ENCODE assay signal across 8 mouse cellular contexts in the genomic region with DNA sequence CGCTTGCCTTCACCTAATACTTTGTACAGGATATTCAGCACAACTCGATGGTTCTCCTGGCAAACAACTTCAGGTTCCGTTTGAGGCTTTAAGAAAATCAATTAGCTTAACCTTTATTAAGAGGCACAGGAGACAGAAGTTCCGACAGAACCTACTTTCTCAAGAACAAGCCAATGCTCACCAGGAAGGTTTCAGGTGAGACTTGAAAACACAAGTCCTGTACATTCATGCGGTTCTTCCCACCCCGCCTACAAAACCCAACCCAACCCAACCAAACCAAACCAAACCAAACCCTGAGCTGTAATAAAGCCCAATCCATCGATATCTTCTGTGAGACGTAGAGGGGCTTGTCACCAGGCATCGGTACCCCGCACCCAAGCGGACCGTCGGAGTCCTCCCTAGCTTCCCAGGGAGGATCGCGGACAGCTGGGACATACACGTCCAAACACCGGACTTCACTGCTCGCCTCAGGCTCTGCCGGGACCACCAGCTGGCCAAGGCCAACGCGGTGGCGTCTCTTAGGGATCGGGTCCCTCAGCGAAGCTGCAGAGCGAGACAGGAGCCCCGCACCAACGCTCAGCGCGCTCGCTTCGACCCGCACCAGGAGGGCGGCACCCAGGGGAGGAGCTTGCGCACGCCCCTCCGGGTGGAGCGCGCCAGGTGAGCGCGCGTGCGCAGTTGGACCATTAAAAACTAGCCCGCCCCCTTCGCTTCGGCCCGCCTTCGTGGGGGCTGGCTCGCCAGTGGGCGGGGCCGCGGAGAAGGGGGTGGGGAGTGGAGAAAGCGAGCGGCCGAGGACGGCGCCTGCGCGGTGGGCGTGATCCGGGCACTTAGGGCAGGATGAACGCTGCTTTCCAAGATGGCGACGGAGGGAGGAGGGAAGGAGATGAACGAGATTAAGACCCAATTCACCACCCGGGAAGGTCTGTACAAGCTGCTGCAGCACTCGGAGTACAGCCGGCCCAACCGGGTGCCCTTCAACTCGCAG. TPM values are rescaled to one million over a fixed set of nuclear protein-coding genes. Genes with fewer than 3 reads are reported as not detected.
DNase-seq lines count a peak whose midpoint lies in the region; ATAC-seq and TF ChIP-seq lines count a peak whose summit lies in the region.

A gene (plus strand): TSS at position 775 of the 988 bp plus-strand sequence.

- TF ChIP-seq CTCF in bone marrow macrophage, adult 2 months (IDR thresholded peaks at IDR 0.05; ENCODE audit: low read depth, low read length): no peak
- TF ChIP-seq CTCF in embryonic fibroblast, embryonic 13.5 days (IDR thresholded peaks at IDR 0.05; ENCODE audit: borderline replicate concordance, insufficient read depth, low read length): no peak

- peak within 1 kb of the TSS; percentile 86 for H3K4me3 ChIP-seq in bone marrow macrophage, adult 2 months (ENCODE audit: insufficient read depth, low read length)
- H3K4me3 ChIP-seq in embryonic fibroblast, embryonic 13.5 days (ENCODE audit: insufficient read depth, low read length): peak within 1 kb of the TSS; percentile 94
- H3K4me3 ChIP-seq in heart, embryonic 10.5 days: peak within 1 kb of the TSS; percentile 88
- peak within 1 kb of the TSS; percentile 99 for H3K4me3 ChIP-seq in kidney, embryonic 15.5 days (replicated peaks)

- H3K27me3 ChIP-seq in heart, embryonic 10.5 days (ENCODE audit: insufficient read depth, poor library complexity, severe bottlenecking): peaks cover 10% of the 10 kb centered on the region; the same call in 1 of the 2 replicates
- H3K27me3 ChIP-seq in kidney, embryonic 15.5 days: no peaks in the 10 kb centered on the region; the same call in 1 of the 2 replicates

- under 1% methylated on average over 69 of the region's 69 CpGs for WGBS in heart, embryonic 10.5 days
- WGBS in kidney, embryonic 15.5 days: 1% methylated on average over 69 of the region's 69 CpGs

- peaks cover 4% of the 10 kb centered on the region; the same call in 1 of the 2 replicates for H3K4me1 ChIP-seq in bone marrow macrophage, adult 2 months (ENCODE audit: control insufficient read depth, insufficient read depth, low read length)
- peaks cover 5% of the 10 kb centered on the region for H3K4me1 ChIP-seq in embryonic fibroblast, embryonic 13.5 days (ENCODE audit: control insufficient read depth, insufficient read depth, low read length)
- H3K4me1 ChIP-seq in heart, embryonic 10.5 days: peaks cover 18% of the 10 kb centered on the region
- peaks cover 25% of the 10 kb centered on the region for H3K4me1 ChIP-seq in kidney, embryonic 15.5 days

- H3K36me3 ChIP-seq in heart, embryonic 10.5 days: 0 out of 2 replicates have a peak, but pooled peaks cover 4% of the 10 kb centered on the region
- H3K36me3 ChIP-seq in kidney, embryonic 15.5 days: no peaks in the 10 kb centered on the region; the same call in 1 of the 2 replicates

- H3K9me3 ChIP-seq in heart, embryonic 10.5 days: no peaks in the 10 kb centered on the region
- H3K9me3 ChIP-seq in kidney, embryonic 15.5 days (replicated peaks): no peaks in the 10 kb centered on the region

- peak; percentile 97 for DNase-seq in A20 (ENCODE audit: low read depth, low spot score)
- peak; percentile 98 for DNase-seq in heart, embryonic 10.5 days (ENCODE audit: low spot score)
- peak; percentile 99 for DNase-seq in liver
- DNase-seq in spleen, postnatal 4 days (ENCODE audit: low spot score in 2 of 2): peak; percentile 99 to 100

- peak; percentile 97 for ATAC-seq in kidney, embryonic 15.5 days (replicated peaks; ENCODE audit: low FRiP score)
- peak; percentile 94 for ATAC-seq in monocyte, adult 5-6 weeks (replicated peaks; ENCODE audit: insufficient number of reproducible peaks, low FRiP score, low TSS enrichment, poor library complexity, severe bottlenecking)

- TF ChIP-seq POLR2A in bone marrow macrophage, adult 2 months (IDR thresholded peaks at IDR 0.05; ENCODE audit: borderline replicate concordance, low read depth, low read length): 0 out of 2 replicates have a peak, but pooled peaks have one; percentile 24
- peak; percentile 96 for TF ChIP-seq POLR2A in embryonic fibroblast, embryonic 13.5 days (IDR thresholded peaks at IDR 0.05; ENCODE audit: low read depth, low read length)

- peak within 1 kb of the TSS; percentile 97 for H3K9ac ChIP-seq in kidney, embryonic 15.5 days

- H3K4me2 ChIP-seq in kidney, embryonic 15.5 days: peak within 1 kb of the TSS; percentile 85

- peak within 1 kb of the TSS; percentile 50 for H3K27ac ChIP-seq in bone marrow macrophage, adult 2 months (ENCODE audit: insufficient read depth, low read depth, low read length)
- peak within 1 kb of the TSS; percentile 47; the same call in 1 of the 2 replicates for H3K27ac ChIP-seq in embryonic fibroblast, embryonic 13.5 days (ENCODE audit: insufficient read depth, low read length)
- H3K27ac ChIP-seq in heart, embryonic 10.5 days: peak within 1 kb of the TSS; percentile 94
- peak within 1 kb of the TSS; percentile 92 for H3K27ac ChIP-seq in kidney, embryonic 15.5 days

RNA-seq across cellular contexts. Expression of the gene that starts here (rescaled TPM):
- 27.9 and 33.7 TPM in 2 replicates for polyA plus RNA-seq in bone marrow macrophage, adult 2 months (2012; ENCODE audit: insufficient read depth, insufficient read length, missing spikeins)
- polyA plus RNA-seq in embryonic fibroblast, embryonic 13.5 days (2011; ENCODE audit: insufficient read length, low read depth, missing spikeins): 18.1 and 22.8 TPM in 2 replicates
- polyA plus RNA-seq in heart, embryonic 10.5 days (2016; fragmentation: Nextera tagmentation; extraction: Ambion mirVana): 15.4 and 21.6 TPM in 2 replicates
- polyA plus RNA-seq in kidney, embryonic 15.5 days (2015; fragmentation: Nextera tagmentation; extraction: Ambion mirVana): 23.8 and 24.4 TPM in 2 replicates
- 42.6 to 73.3 TPM (median 57.7 TPM) in 3 replicates for total RNA-seq in monocyte, adult 5-6 weeks (2017)

Comparison
In these comparisons a context has a peak if more than half of its experiments do, and no peak if none do; other contexts are left out.
1. Peak in every context shown above with its lines: DNase-seq, ATAC-seq, H3K4me3 ChIP-seq and H3K27ac ChIP-seq.